Mouse (Mus musculus): ENCODE results near the gene Fus.

DNA sequence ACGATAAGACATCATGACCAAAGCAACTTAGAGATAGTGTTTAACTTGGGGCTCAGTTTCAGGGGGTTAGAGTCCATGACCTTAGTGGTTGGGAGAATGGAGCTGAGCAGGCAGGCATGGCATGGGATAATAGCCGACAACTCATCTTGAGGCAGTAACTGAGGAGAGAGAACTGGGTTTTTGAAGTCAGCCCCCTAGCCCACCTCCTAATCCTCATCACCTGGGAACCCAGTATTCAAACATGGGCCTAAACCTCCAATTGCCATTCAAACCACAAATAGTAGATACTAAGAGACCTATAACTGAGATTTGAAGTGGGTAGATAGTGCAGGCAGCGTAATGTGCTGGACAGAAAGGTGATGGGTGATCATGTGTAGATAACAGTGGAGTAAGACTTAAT lies 13.3 kb downstream of the Fus start:
- no peak for TF ChIP-seq POLR2A (IDR thresholded peaks at IDR 0.05; ENCODE audit: low read depth, low read length)
- TF ChIP-seq CTCF (IDR thresholded peaks at IDR 0.05; ENCODE audit: extremely low read depth, insufficient read depth, insufficient read length, insufficient replicate concordance) = no peak

All from spleen, adult 2 months (tissue).